Mouse (Mus musculus): ENCODE measurements around the gene 1810010H24Rik.
"Not testable (repeated sequence)": the region's sequence is repeated elsewhere in the genome, so short reads cannot be mapped to it uniquely, and the experiment has no call there.

Gene 1810010H24Rik

DNA sequence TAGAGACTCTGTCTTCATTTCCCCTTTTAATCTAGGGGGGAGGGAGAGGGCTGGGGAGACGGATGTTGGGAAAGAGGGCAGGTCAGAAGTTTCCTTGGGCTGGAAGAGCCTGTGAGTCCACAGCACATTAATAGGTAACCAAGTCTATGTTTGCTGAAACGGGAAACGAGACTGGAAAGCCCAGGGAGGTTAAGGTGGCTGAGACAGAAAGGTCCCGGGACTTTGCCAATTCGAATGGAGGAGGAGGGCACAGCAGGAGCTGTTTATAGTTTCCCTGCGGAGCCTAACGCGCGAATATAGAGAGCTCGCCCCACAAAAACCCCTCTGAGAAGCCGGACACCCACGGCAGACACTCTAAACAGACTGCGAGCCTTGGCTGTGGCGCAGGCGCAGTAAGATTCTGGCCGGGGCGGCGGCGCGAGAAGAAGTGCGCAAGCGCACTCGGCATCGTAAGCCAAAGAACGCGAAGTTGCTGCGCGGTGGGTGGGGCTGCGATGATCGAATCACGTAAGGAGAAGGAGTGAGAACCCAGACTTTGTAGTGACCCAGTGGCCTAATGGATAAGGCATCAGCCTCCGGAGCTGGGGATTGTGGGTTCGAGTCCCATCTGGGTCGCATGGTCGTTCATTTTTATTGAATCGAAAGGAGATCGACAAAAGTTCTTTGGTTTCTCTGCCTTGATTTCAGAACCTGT is 13.0 kb upstream of the 1810010H24Rik start:
- peak; percentile 90 for DNase-seq (ENCODE audit: low read depth, low spot score)

DNA sequence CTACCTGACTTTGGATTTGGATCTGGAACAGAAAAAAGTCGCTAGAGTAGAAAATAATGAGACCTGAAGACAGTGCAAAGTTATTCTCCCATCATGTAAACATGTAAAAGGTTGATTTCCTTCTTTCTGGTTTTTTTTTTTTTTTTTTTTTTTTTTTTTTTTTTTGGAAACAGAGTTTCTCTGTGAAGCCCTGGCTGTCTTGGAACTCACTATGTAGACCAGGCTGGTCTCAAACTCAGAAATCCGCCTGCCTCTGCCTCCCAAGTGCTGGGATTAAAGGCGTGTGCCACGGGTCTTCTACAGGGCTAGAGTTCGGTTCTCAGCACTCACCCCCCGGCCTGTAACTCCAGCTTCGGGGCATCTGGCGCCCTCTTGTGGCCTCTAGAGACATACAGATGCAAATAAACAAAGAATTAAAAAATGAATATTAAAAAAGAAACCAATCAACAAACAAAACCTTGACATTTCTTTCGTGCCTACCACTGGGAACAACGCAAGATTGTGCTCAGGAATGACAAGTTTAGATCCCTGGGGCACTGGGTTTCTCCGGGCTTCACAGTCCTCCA is 11.4 kb upstream of the 1810010H24Rik start:
- no peak for DNase-seq (ENCODE audit: low read depth, low spot score)

DNA sequence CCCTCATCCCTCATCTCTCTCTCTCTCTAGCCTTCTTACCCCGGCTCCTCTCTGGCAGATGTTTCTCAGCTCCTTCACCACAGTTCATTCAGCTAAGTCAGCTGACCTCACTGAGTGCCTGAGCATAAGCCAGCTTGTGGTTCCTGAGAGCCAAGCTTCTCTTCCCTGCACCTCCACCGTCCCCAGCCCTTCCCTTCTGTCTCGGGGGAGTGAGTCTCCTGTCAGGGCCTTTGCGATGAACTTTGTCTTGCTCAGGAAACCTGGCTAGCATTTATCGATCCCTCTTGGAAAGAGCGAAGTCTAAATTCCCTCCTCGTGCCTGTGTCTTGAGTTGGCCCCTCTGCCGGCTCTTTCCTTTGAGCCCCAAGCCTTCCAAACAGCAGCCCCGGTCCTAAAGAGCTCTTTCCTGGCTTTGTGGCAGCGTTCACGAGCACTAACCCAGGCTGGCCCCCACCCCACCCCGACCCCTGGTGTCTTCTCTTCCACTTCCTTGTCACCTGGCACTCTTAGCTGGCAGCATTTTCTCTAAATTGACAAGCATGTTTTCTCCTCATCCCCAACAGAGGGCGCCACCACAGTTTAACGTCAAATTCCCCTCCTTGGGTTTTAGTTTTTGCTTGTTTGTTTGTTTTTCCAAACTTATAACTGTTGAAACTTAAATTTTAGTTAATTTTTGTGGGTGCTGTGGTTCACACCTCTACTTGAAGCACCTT is 10.7 kb upstream of the 1810010H24Rik start:
- DNase-seq (ENCODE audit: low read depth, low spot score) = no peak

DNA sequence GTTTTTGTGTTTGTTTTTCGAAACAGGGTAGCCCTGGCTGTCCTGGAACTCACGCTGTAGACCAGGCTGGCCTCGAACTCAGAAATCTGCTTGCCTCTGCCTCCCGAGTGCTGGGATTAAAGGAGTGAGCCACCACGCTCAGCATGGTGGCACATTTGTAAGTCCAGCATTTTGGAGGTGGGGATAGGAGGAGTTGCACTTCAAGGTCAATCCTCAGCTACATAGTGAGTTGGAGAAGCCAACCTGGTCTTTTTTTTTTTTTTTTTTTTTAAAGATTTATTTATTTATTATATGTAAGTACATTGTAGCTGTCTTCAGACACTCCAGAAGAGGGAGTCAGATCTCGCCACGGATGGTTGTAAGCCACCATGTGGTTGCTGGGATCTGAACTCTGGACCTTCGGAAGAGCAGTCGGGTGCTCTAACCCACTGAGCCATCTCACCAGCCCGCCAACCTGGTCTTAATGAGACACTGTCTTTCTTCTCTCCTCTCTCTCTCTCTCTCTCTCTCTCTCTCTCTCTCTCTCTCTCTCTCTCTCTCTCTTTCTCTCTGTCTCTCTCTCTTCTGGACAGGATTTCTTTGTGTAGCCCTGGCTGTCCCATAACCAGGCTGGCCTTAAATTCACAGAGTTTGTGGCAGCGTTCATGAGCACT is 9.8 kb upstream of the 1810010H24Rik start:
- not testable (repeated sequence) for DNase-seq (ENCODE audit: low read depth, low spot score)

DNA sequence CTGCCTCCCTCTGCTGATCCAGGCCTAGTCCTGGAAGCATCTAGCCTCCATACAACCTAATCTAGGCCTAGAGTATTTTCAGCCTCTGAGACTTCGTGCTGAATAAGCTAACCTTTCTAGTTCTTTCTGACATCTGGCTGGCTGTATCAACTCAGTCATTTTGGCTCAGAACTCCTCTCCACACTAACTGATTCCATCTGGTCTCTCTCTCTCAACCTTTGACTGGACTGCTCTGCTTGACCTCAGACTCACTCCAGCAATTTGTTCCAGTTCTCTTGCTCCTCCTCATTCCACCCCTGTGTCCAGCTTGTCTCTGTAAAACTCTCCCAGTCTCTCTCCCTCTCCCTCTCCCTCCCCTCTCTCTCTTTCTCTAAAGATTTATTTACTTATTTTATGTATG is 8.6 kb upstream of the 1810010H24Rik start:
- DNase-seq (ENCODE audit: low read depth, low spot score) = no peak

DNA sequence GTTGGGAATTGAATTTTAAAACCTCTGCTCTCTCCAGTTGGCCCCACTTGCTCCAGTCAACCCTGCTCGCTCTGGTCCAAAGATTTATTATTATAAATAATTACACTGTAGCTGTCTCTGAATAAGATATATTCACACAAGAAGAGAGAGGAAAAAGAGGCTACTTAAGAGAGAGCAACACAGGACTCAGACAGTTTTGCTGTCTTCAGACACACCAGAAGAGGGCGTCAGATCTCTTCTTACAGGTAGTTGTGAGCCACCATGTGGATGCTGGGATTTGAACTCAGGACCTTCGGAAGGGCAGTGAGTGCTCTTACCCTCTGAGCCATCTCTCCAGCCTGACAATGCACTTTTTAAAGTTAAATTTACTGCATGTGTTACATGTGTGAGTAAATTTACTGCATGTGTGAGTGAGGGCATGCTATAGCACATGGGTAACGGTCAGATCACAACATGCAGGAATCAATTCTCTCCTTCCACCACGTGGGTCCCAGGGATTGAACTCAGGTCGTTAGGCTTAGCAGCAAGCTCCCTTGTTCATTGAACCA is 8.1 kb upstream of the 1810010H24Rik start:
- DNase-seq (ENCODE audit: low read depth, low spot score) = no peak

DNA sequence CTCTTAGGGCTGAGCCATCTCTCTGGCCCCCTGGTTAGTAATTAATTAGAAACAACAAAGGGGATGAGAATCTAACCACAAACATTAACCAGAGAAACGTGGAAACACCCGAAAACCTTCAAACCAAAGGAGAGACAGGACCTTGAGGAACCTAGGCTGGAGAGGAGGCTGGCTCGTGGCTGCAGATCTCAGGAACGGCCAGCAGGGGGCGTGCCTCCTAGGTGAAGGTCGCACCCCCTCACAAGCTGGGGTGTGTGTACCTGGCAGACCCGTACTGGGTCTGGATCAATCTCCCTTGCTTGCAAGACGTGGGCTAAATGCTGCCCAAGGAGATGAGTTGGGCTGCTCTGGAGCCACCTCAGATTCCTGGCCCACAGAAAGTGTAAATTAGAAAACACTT is 6.9 kb upstream of the 1810010H24Rik start:
- no peak for DNase-seq (ENCODE audit: low read depth, low spot score)

DNA sequence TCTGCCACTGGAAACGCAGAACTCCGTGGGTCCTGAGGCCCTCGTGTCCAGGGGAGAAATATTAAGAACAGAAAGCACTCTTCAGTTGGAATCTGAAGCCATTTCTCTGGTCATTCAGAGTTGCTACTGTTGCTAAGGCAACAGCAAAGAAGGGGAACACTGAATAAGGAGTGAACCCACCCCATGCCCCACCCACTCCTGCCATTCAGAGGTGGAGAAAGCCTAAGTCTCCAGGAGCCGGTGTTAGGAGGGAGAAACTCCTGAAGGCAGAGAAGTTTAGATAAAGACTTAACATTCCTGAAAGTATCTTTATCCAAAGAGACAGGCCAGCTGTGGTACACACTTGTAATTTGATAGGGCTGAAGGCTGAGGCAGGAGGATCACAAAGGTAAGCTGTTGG is 6.2 kb upstream of the 1810010H24Rik start:
- DNase-seq (ENCODE audit: low read depth, low spot score) = no peak

DNA sequence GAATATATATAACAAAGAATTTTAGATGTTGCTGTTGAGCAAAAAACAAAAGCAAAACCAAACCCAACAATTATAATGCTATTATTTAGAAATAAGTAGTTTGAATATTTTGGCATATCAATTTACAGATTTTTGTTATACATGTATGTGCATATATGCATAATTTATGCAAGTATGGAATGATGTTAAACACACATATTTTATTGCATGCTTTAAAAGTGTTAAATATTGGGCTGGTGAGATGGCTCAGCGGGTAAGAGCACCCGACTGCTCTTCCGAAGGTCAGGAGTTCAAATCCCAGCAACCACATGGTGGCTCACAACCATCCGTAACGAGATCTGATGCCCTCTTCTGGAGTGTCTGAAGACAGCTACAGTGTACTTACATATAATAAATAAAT is 5.8 kb upstream of the 1810010H24Rik start:
- DNase-seq (ENCODE audit: low read depth, low spot score) = not testable (repeated sequence)

DNA sequence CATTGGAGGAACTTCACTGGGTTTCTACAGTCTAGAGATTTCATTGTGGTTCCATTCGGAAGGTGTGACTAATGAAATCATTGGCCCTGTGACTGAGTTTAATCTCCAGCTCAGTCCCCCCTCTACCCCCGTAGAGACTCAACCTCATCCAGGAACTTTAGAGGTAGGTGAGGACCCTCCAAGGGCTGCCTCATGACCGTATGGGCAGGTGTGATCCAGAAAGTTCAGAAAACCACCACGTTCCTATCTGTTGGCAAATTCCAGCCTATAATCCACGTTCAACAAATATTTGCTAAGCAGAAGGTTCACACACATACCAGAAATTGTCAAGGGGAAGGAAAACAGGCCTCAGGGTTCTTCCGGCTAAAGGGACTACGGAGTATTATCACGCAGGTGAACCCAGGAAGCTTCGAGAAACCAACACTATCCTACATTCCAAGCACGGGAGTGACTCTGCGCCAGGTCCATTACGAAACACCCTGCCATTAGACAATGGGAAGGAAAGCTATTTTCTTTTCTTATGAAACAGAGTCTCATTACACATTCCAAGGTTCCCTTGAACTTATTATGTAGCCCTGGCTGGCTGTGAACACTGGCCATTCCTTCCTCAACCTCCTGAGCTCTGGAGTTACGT is 3.3 kb upstream of the 1810010H24Rik start:
- DNase-seq (ENCODE audit: low read depth, low spot score) = no peak

DNA sequence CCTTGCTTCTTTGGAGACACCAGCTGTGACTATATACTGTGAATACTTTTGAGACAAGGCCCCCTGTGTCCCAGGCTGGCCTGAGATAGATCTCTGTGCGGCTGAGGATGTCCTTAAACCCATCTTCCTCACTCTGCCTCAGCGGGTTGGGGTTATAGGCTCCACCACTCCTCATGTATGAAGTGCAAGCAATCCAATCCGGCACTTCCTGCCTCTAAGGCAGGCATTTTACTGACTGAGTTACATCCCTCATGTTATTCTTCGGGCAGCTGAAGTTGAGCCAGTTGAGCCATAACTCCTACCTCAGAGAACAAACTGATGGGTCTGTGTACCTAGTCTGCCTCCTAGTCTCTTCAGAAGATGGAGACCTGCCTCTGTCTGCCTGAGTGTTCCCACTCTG is 1.1 kb upstream of the 1810010H24Rik start:
- no peak for DNase-seq (ENCODE audit: low read depth, low spot score)

DNA sequence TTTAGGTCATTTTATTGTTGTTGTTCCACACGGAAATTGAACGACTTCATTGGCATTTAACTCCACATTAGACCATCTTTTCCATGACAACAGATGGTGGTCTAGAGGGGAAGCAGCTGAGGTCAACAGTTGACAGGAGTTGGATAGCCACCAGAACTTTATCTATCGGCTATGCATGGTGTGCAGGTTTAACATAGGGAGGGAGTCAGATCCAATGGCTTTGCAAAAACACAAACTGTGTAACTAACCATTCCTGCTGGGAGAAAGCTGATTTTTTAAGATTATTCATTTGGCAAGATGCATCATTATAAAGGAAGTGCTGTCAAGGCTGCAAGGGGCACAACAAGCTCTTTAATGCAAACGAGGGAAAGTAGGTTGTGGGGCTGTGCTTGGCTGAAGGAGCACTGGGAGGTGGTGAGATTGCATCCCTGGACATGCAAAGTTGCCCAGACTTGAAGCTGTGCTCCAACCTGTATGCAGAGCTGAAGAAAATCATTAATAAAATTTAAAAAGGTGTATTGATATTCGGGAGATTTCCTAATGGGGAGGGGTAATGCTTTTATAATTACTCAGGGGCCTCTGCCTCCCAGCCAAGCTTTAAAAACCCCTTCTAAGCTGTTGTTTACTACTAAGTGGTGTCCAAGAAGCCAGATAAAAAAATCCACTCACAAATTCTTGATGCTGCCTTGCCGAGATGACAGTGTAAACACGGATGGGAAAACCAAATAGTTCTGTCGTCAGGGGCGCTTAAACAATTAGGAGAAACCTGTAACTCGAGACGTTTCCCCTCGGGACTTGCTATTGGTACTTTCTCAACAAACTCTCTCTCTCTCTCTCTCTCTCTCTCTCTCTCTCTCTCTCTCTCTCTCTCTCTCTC is 1.3 kb downstream of the 1810010H24Rik start:
- DNase-seq (ENCODE audit: low read depth, low spot score) = no peak

DNA sequence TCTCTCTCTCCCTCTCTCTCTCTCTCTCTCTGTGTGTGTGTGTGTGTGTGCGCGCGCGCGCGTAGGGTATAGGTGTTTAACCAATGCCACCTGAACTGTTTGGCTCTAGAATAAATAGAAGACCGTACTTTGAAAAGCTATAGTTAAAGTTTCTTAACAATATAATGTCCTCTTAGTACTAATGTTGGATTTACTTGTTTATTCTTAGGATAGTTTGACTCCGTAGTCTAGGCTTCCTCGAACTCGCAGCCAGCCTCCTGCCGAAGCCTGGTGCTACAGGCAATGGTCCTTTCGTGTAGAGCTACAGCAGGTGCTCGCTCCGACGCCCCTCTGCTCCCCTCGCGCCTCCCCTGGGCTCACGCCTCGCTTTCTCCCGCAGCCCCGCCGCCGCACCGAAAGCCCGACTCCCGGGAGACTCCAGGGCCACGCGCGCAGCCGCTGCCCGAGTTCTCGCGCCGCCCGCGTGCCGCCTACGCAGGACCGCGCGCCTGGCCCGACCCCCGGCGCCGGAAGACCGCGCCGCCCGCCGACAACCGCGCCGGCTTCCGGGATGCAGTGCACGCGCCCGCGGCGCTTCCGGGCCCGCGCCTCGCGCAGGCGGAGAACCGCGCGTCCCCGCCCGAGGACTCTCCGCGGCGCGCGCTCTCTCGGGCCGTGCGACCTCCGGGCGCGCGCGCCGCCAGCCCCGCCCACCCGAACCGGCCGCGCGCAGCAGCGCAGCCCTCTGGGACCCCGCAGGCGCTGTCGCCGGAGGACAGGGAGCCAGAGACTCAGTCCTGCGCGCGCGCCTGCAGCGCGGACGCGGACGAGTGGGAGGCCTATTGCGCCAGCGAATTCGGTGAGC is 2.2 kb downstream of the 1810010H24Rik start:
- DNase-seq (ENCODE audit: low read depth, low spot score) = peak; percentile 81

DNA sequence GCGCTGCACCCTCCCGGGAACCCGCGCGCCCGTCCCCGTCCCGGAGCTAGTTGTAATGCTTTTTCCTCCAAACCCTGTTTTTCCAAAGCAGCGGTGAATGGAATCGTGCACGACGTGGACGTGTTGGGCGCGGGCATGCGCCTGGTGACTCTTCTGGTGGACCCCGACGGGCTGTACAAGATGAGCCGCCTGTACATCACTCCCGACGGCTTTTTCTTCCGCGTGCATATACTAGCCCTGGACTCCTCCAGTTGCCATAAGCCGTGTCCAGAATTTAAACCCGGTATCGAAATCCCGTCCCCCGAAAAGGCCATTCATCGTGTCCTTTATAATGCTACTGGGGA is 2.8 kb downstream of the 1810010H24Rik start:
- DNase-seq (ENCODE audit: low read depth, low spot score) = no peak

DNA sequence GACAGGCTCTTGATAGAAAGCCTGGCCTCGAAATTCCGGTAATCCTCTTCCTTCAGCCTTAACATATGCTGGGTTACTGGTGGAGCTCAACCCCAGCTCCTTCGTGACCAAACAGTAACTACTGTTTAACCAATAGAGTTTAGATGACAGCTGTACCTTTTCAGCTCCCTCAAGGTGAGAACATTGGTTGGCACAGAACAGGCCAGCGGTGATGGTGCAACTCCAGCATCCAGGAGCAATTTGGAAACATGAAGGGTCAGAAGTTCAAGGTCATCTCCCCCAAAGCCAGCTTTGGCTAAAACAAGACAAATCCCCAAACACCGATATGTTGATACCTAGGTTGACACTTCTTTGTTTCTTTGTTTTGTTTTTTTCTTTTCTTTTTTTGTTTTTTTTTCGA is 3.3 kb downstream of the 1810010H24Rik start:
- DNase-seq (ENCODE audit: low read depth, low spot score) = no peak

DNA sequence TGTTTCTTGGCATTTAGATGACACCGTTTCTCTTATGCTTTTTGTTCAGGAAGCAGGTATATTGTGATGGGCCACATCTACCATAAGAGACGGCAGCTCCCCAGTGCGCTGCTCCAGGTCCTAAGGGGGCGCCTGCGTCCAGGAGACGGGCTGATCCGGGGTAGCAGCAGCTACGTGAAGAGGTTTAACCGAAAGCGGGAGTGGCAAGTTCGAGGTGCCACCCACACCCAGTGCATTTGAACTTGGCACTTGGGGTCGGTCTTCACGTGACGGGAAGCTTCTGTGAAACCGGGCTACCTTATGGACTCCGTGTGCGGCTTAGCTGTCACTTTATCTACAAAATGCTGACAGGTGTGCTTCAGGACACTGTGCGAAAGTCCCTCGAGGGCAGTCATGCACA is 4.1 kb downstream of the 1810010H24Rik start:
- no peak for DNase-seq (ENCODE audit: low read depth, low spot score)

DNA sequence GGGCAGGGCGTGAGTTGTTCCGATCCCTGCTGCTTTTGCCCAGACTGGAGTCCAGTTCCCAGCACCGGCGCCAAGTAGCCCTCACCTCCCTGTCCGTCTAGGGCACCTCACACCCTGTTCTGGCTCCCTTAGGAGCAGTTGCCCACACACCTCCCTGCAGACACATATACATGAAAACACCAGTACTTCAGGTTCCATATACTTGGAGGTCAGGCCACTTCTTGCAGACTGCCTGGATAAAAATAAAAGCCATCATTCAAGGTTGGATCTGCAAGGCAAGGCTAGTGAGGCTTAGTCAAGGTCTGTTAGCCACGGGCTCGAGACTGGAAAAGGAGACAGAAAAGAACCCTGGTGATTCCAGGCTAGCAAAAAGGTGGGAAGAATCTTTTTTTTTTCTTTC is 6.2 kb downstream of the 1810010H24Rik start:
- no peak for DNase-seq (ENCODE audit: low read depth, low spot score)

DNA sequence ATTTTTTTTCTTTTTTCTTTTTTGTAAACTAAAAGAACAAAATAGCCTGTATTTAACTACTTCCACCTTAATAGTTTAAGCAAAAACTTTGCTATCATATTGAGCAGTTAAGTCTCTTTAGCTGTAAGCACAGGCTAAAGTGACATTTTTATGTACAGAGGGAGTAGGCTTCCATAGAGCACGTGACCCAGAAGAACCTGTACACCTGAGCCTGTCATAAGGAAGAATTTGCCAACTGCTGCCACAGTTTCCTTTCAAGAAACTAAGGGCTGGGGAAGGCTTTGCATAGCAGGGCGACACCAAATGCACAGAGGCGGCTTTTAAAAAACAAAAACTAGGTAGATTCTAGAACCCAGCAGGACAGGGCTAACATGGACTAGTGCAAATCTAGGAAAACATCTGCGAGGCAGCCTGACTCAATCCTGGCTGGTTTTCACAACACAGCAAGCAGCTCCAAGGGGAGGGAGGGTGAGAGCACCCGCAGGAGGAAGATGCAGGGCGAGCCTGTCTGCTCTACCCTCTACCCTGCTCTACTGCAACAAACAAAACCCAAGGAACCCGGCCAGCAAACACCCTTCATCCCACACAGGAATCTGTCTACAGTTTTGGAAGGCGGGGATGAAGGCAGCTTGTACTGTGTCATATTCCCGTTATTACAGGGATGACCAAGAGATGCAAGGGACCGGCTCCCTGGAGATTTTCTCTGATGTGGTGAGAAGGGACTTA is 8.8 kb downstream of the 1810010H24Rik start:
- no peak for DNase-seq (ENCODE audit: low read depth, low spot score)

DNA sequence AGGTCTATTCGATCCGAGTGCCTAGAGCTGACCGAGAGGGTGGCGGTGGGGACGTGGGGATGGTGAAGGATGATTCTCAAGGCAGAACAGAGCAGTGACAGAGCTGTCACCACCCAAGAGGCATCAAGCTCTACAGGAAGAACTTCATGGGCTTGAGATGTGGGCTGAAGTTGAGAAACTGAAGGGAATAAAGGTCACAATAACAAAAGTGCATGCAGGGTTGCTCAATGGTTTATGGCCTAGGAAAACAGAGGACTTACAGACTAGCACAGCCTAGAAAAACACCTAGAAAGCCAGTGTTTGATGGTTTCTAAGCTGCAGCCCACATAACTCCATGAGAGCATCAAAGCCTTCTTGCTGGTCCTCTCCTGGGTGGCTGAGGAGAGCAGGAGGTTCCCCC is 13.9 kb downstream of the 1810010H24Rik start:
- DNase-seq (ENCODE audit: low read depth, low spot score) = no peak

All from brain, embryonic 18.5 days (tissue).